Mouse (Mus musculus): ENCODE measurements around the gene Pkdrej. TPM values are rescaled to one million over a fixed set of nuclear protein-coding genes. Genes with fewer than 3 reads are reported as not detected.
A peak's percentile ranks its signal among the peaks of the same experiment; 100 is the strongest.
"Not testable (repeated sequence)": the region's sequence is repeated elsewhere in the genome, so short reads cannot be mapped to it uniquely, and the experiment has no call there.

Pkdrej gene
- polyA plus RNA-seq (2015; fragmentation: Nextera tagmentation; extraction: Ambion mirVana), result not detected in 2 replicates

- Histone ChIP-seq H3K4me2 (peak within 1 kb of the TSS; percentile 93), H3K4me1 (peaks cover 10% of the 10 kb centered on the region), H3K36me3 (ENCODE audit: poor library complexity, severe bottlenecking) (no peaks in the 10 kb centered on the region), H3K27ac (no peak within 1 kb of the TSS), H3K4me3 (peak within 1 kb of the TSS; percentile 48), H3K9me3 (replicated peaks) (no peaks in the 10 kb centered on the region; the same call in 1 of the 2 replicates), H3K27me3 (peaks cover 25% of the 10 kb centered on the region), H3K9ac (peak within 1 kb of the TSS; percentile 60)
- ATAC-seq, result peak; percentile 43; the same call in 1 of the 2 replicates
- WGBS, result 2% methylated on average over 48 of the region's 65 CpGs
Measured at GRCm38 (mm10) chr15:85821203-85822010, at the start of gene Pkdrej. TSS of gene Pkdrej (minus strand) at chr15:85821734.

GRCm38 (mm10) chr15:85867696-85868095 is 46.2 kb upstream of the Pkdrej start:
- ATAC-seq, result 0 out of 2 replicates have a peak, but pooled peaks have one; percentile 27
- peaks cover 94% of the 10 kb centered on the region for H3K36me3 ChIP-seq (ENCODE audit: poor library complexity, severe bottlenecking)
- no peaks in the 10 kb centered on the region for H3K27me3 ChIP-seq
- H3K4me1 ChIP-seq, result no peaks in the 10 kb centered on the region
- H3K27ac ChIP-seq, result no peak overlapping the region
- H3K4me3 ChIP-seq, result no peak overlapping the region
- H3K9me3 ChIP-seq (replicated peaks), result no peaks in the 10 kb centered on the region
- no peak overlapping the region for H3K9ac ChIP-seq
- no peak overlapping the region for H3K4me2 ChIP-seq
- WGBS, result 54% methylated on average over 6 of the region's 6 CpGs

- H3K4me2 ChIP-seq; H3K27me3 ChIP-seq; H3K4me3 ChIP-seq; H3K9me3 ChIP-seq (replicated peaks); H3K27ac ChIP-seq; H3K4me1 ChIP-seq; H3K9ac ChIP-seq; ATAC-seq: not testable (repeated sequence)
- WGBS, result 92% methylated on average over 7 of the region's 7 CpGs
- H3K36me3 ChIP-seq (ENCODE audit: poor library complexity, severe bottlenecking), result peaks cover 85% of the 10 kb centered on the region
Measured at GRCm38 (mm10) chr15:85865913-85866312, 44.4 kb upstream of the Pkdrej start.

DNA sequence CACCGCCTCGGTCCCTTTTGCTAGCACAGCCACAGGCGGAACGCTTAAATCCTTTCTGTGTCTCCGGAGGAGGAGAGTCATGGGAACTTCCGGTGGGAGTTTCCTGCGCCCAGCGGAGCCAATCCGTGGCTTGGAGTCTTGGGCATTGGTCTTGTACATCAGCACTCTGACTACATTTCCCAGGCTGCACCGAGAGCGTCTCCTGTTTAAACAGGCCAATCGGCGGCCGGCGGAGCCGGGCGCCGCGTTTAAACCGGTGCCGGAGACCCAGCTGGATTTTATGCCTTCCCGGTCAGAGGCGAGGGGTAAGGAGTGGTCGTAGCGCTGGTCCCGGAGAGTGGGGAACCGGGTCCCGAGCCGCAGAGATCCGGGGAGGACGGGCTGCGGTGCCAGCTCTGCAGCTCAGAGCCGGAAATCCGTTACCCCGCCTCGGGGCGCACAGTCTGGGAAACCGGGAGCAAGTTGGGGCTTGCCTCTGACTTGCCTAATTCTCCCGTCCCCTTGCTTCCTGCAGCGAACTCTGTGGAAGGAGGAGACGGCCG is 38.0 kb upstream of the Pkdrej start, which contains the start of gene Gtse1:
Gene Gtse1, plus strand, starts transcription at position 256 of the 542 bp plus-strand sequence.
- WGBS, result under 1% methylated on average over 42 of the region's 42 CpGs
- no peaks in the 10 kb centered on the region for H3K9me3 ChIP-seq (replicated peaks)
- H3K27me3 ChIP-seq, result no peaks in the 10 kb centered on the region
- H3K9ac ChIP-seq, result peak within 1 kb of the TSS; percentile 88
- peak; percentile 100 for ATAC-seq
- H3K27ac ChIP-seq, result peak within 1 kb of the TSS; percentile 68
- H3K36me3 ChIP-seq (ENCODE audit: poor library complexity, severe bottlenecking), result peaks cover 27% of the 10 kb centered on the region
- H3K4me2 ChIP-seq, result peak within 1 kb of the TSS; percentile 90
- peaks cover 28% of the 10 kb centered on the region for H3K4me1 ChIP-seq
- H3K4me3 ChIP-seq, result peak within 1 kb of the TSS; percentile 82

DNA sequence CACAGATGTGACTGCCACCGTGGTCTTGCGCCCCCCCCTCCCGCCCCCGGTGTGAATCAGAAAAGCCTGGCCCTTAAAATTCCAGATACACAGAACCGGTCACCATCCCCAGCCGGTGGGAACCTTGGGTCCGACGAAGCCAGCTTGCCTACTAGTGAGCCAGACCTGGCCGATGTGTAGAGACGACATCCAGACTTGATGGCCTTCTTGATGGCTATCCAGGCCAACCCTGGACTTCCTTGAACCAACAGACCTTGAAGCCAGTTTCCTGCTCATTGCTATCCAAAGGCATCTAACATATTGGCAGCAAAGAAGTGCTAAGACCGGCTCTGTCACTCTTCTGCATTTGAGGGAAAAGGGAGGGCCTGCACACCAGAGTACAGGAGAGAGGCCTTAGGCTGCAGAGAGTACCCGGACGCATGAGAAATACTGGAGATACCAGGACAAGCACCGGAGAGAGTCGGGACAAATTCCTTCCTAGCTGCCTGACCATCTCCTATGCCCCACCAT is 37.5 kb upstream of the Pkdrej start:
- no peak; the same call in none of the 2 replicates for ATAC-seq
- Histone ChIP-seq H3K9me3 (replicated peaks) (no peaks in the 10 kb centered on the region), H3K4me3 (peak overlapping the region; percentile 82), H3K4me2 (peak overlapping the region; percentile 90), H3K9ac (peak overlapping the region; percentile 88), H3K27me3 (no peaks in the 10 kb centered on the region), H3K27ac (peak overlapping the region; percentile 68), H3K4me1 (peaks cover 28% of the 10 kb centered on the region), H3K36me3 (ENCODE audit: poor library complexity, severe bottlenecking) (peaks cover 21% of the 10 kb centered on the region)
- WGBS, result 9% methylated on average over 15 of the region's 15 CpGs

DNA sequence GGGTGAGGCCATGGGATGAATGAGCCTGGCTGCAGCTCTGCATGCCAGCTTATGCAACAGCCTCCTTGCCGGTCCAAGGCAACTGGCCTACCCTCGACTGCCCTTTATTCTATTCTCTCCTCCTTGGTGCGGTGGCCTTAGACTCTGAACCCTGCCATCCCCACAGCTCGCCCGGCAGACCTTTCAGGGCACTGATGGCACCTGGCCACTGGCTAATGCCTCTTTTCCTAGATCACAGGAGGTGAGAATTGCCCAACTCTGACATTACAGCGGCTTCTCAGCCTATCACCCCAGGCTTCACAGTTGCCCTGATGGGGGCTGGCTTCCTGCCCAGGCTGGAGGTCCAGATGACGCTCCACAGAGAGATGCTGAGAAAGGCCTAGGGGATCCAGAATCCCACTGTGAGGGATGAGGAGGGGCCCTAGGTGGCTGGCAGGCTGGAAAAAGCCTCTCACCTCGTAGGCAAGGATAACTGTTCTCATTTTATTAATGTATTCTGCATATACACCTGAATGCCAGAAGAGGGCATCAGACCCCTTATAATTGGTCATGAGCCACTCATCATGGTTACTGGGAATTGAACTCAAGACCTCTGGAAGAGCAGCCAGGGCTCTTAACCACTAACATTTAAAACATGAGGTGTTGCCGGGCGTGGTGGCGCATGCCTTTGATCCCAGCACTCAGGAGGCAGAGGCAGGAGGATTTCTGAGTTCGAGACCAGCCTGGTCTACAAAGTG is 30.3 kb upstream of the Pkdrej start:
- H3K4me3 ChIP-seq, result no peak overlapping the region
- H3K27ac ChIP-seq, result no peak overlapping the region
- H3K36me3 ChIP-seq (ENCODE audit: poor library complexity, severe bottlenecking), result no peaks in the 10 kb centered on the region
- H3K4me1 ChIP-seq, result no peaks in the 10 kb centered on the region
- H3K27me3 ChIP-seq, result no peaks in the 10 kb centered on the region
- H3K9ac ChIP-seq, result no peak overlapping the region
- 77% methylated on average over 12 of the region's 12 CpGs for WGBS
- no peaks in the 10 kb centered on the region for H3K9me3 ChIP-seq (replicated peaks)
- no peak for ATAC-seq
- H3K4me2 ChIP-seq, result no peak overlapping the region

GRCm38 (mm10) chr15:85845071-85845470 is 23.5 kb upstream of the Pkdrej start:
- Histone ChIP-seq H3K27me3 (no peaks in the 10 kb centered on the region), H3K4me1 (no peaks in the 10 kb centered on the region), H3K4me3 (no peak overlapping the region), H3K9ac (no peak overlapping the region), H3K9me3 (replicated peaks) (no peaks in the 10 kb centered on the region), H3K36me3 (ENCODE audit: poor library complexity, severe bottlenecking) (no peaks in the 10 kb centered on the region), H3K4me2 (no peak overlapping the region), H3K27ac (no peak overlapping the region)
- no peak for ATAC-seq

DNA sequence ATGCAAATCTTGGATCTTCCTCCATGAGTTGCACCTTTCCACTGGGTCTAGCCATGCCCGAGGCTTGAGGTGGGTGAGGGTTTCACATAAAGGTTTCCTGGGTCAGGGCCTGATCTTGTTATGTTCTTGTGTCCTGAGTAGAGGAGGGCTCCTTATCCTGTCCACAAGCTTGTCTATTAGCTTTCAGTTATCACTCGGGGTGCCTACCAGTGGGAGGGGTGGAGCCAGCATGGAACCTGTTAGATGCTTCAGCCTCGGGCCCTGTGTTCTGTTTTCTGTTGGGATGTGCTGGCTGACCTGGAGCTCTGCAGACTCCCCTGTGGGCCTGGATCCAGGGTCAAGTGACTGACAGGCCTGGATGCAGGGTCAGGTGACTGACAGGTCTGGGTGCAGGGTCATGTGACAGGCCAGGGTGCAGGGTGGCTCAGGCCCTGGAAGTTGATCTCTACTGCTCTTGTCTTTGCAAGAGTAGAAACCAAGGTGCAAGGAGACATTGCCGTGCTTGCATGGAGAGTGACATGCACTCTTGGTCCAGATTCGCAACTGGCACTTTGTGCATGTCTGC is 20.3 kb upstream of the Pkdrej start:
- Histone ChIP-seq H3K4me3 (no peak overlapping the region), H3K27me3 (no peaks in the 10 kb centered on the region), H3K9ac (no peak overlapping the region), H3K27ac (no peak overlapping the region), H3K36me3 (ENCODE audit: poor library complexity, severe bottlenecking) (no peaks in the 10 kb centered on the region), H3K4me2 (no peak overlapping the region), H3K4me1 (no peaks in the 10 kb centered on the region), H3K9me3 (replicated peaks) (no peaks in the 10 kb centered on the region)
- ATAC-seq, result no peak
- WGBS, result 82% methylated on average over 5 of the region's 5 CpGs

- 30% methylated on average over 6 of the region's 6 CpGs for WGBS
- H3K4me2 ChIP-seq, result no peak overlapping the region
Measured at GRCm38 (mm10) chr15:85840983-85841382, 19.4 kb upstream of the Pkdrej start.

GRCm38 (mm10) chr15:85836887-85837286 is 15.4 kb upstream of the Pkdrej start:
- ATAC-seq, result no peak
- peaks cover 6% of the 10 kb centered on the region for H3K4me1 ChIP-seq
- H3K27me3 ChIP-seq, result no peaks in the 10 kb centered on the region
- no peak overlapping the region for H3K9ac ChIP-seq
- 95% methylated on average over 5 of the region's 5 CpGs for WGBS
- H3K4me3 ChIP-seq, result no peak overlapping the region
- no peak overlapping the region for H3K27ac ChIP-seq
- no peaks in the 10 kb centered on the region for H3K36me3 ChIP-seq (ENCODE audit: poor library complexity, severe bottlenecking)
- no peaks in the 10 kb centered on the region for H3K9me3 ChIP-seq (replicated peaks)
- H3K4me2 ChIP-seq, result no peak overlapping the region

More at GRCm38 (mm10) chr15:85840983-85841382, 19.4 kb upstream of the Pkdrej start:
- no peaks in the 10 kb centered on the region for H3K4me1 ChIP-seq
- no peak overlapping the region for H3K4me3 ChIP-seq
- H3K9me3 ChIP-seq (replicated peaks), result no peaks in the 10 kb centered on the region
- H3K9ac ChIP-seq, result no peak overlapping the region
- ATAC-seq, result no peak
- no peak overlapping the region for H3K27ac ChIP-seq
- no peaks in the 10 kb centered on the region for H3K27me3 ChIP-seq
- no peaks in the 10 kb centered on the region for H3K36me3 ChIP-seq (ENCODE audit: poor library complexity, severe bottlenecking)

DNA sequence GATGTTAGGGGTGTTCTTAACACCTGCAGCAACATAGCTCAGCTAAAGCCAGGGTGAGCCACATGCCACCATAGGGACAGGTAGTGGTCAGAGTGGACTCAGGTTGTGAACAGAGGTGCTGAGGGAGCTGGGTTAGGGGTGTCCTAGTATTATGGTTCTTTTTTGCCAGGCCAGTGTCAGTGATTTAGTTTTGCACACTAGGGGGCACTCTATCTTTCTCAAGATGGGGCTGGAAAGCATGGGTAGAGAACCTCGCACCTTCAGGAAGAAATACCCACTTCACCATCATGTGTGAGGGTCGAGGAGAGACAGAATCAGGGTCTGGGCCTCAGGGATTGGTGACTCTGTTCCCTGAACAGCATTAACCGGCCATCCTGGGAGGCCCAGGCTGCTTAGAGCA is 13.8 kb upstream of the Pkdrej start:
- Histone ChIP-seq H3K9ac (no peak overlapping the region), H3K4me2 (no peak overlapping the region), H3K36me3 (ENCODE audit: poor library complexity, severe bottlenecking) (no peaks in the 10 kb centered on the region), H3K4me3 (no peak overlapping the region), H3K4me1 (peaks cover 12% of the 10 kb centered on the region), H3K27ac (no peak overlapping the region), H3K9me3 (replicated peaks) (no peaks in the 10 kb centered on the region), H3K27me3 (no peaks in the 10 kb centered on the region; the same call in 1 of the 2 replicates)
- ATAC-seq, result no peak
- WGBS, result 59% methylated on average over 3 of the region's 3 CpGs

Measured in forebrain, embryonic 13.5 days (tissue).